Mouse (Mus musculus) hindbrain, embryonic 11.5 days (tissue): Measurements from ENCODE around the gene Lman2l. TPM values are rescaled to one million over a fixed set of nuclear protein-coding genes. Genes with fewer than 3 reads are reported as not detected.

Experiments
- ATAC-seq: fragments of 200-750 bp; cut with Nextera tagmentation; 2 replicates; pipeline ENCODE4 v1.8.0; 2017; ENCODE audit warnings: mild to moderate bottlenecking, moderate TSS enrichment, moderate library complexity; ENCODE audit not compliant: low FRiP score
- DNase-seq: peaks from one replicate; pipeline ENCODE4 v3.0.0-alpha.2; 2015; ENCODE audit warnings: low spot score
- H3K27ac ChIP-seq: fragments of 300-500 bp; sonication (generic); 2 replicates; pipeline ENCODE4 v1.5.1; 2014; ENCODE audit warnings: mild to moderate bottlenecking, low read depth, low read length
- H3K27me3 ChIP-seq: fragments of 300-500 bp; sonication (generic); 2 replicates; pipeline ENCODE4 v1.6.1; 2014; ENCODE audit warnings: mild to moderate bottlenecking, low read length, moderate library complexity, mixed read lengths; ENCODE audit not compliant: control insufficient read depth, insufficient read depth
- H3K36me3 ChIP-seq: fragments of 300-500 bp; sonication (generic); 2 replicates; pipeline ENCODE4 v1.6.1; 2014; ENCODE audit warnings: mild to moderate bottlenecking, low read length, moderate library complexity, mixed read lengths; ENCODE audit not compliant: control insufficient read depth, insufficient read depth
- H3K4me1 ChIP-seq: fragments of 300-500 bp; sonication (generic); replicated peaks from 2 replicates; pipeline ENCODE4 v1.6.1; 2014; ENCODE audit warnings: low read length, mixed read lengths; ENCODE audit not compliant: control insufficient read depth, insufficient read depth
- H3K4me2 ChIP-seq: fragments of 300-500 bp; sonication (generic); replicated peaks from 2 replicates; pipeline ENCODE4 v1.6.1; 2014; ENCODE audit warnings: mild to moderate bottlenecking, low read depth, low read length
- H3K4me3 ChIP-seq: fragments of 300-500 bp; sonication (generic); 2 replicates; pipeline ENCODE4 v1.5.1; 2014; ENCODE audit warnings: low read depth, low read length
- H3K9ac ChIP-seq: fragments of 300-500 bp; sonication (generic); 2 replicates; pipeline ENCODE4 v1.6.1; 2014; ENCODE audit warnings: low read depth, low read length
- H3K9me3 ChIP-seq: fragments of 300-500 bp; sonication (generic); 2 replicates; pipeline ENCODE4 v1.6.1; 2016; ENCODE audit warnings: low read length; ENCODE audit not compliant: control insufficient read depth
- WGBS: fragments of 180-500 bp; shearing (Covaris S2); extraction: QIAGEN DNeasy Blood & Tissue Kit; methylation state at CpG from one replicate; pipeline ENCODE4 v1.1.7; 2014; 5-methylcytosine and 5-hydroxymethylcytosine counted together
- polyA plus RNA-seq: library from polyadenylated mRNA; unstranded; fragments of >200 nt; fragmentation: Nextera tagmentation; extraction: Ambion mirVana; gene quantifications from 2 replicates; pipeline ENCODE4 v1.2.1, GENCODE M21; 2014

The Lman2l gene
- polyA plus RNA-seq, 1 experiment from 2014 or later, result 45.3 TPM

DNA sequence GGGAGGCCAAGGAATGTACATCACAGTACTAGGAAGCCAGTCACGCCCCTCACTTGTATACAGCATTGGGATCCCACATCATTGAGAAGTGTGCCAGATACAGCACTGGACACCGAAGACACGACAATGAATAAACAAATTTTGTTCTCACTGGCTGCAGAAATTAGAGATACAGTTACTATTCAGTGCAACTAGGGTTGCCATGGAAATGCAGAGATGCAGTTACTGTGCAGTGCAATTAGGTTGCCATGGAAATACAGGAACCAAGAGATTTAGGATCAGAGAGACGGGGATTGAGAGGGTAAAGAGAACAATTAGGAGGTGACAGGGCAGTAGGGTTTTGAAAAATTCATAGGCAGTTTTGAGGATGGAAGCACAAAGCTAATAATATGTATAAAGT lies 43.6 kb downstream of the Lman2l start:
- no peak overlapping the region for H3K9ac ChIP-seq
- H3K27ac ChIP-seq, result no peak overlapping the region
- ATAC-seq (no peak), DNase-seq (no peak)
- no peaks in the 10 kb centered on the region for H3K27me3 ChIP-seq
- H3K9me3 ChIP-seq, result no peaks in the 10 kb centered on the region
- no peaks in the 10 kb centered on the region for H3K4me1 ChIP-seq
- no peak overlapping the region for H3K4me2 ChIP-seq
- H3K36me3 ChIP-seq, result no peaks in the 10 kb centered on the region
- 75% methylated on average over 4 of the region's 4 CpGs for WGBS
- no peak overlapping the region for H3K4me3 ChIP-seq

DNA sequence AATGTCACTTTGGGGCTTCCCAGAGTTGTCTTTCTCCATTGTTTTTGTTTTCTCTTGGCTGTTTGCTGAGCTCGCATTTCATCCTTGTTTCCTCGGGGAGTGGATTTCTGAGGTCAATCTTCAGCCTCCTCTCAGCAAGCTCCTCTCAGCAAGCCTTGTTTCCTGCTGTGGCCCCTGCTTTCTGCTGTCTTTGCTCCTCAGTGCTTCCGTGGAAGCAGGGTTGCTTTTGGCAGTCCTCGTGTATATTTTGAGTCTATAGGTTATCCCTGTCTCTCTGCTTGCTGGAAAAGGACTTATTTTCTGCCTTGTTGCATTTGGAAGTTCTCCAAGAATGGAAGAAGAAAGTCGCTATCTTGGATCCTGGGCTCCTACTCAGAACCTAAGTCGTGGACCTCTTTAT lies 48.0 kb downstream of the Lman2l start:
- Histone ChIP-seq H3K4me1 (no peaks in the 10 kb centered on the region), H3K9ac (no peak overlapping the region), H3K27ac (no peak overlapping the region), H3K4me3 (no peak overlapping the region), H3K4me2 (no peak overlapping the region), H3K27me3 (no peaks in the 10 kb centered on the region), H3K9me3 (no peaks in the 10 kb centered on the region), H3K36me3 (no peaks in the 10 kb centered on the region)
- ATAC-seq (no peak), DNase-seq (no peak)
- 24% methylated on average over 6 of the region's 6 CpGs for WGBS

DNA sequence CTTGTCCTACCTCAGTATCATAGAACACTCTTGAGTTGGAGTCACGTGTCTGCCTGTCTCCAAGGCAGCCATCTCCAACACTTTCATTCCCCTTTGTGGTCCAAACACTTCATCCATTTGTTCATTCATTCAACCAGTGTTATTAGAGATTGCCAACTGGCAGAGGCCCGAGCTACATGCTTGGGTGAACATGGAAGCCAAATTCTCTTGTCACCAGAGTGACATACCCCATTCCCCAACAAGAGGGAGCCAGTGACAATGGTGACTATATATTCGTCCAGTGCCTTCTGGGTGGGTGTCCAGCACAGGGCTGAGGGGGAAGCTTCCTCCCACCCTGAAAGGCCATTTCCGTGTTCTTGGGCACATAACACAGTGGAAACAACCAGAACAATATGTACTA lies 65.5 kb downstream of the Lman2l start:
- H3K4me1 ChIP-seq, result no peaks in the 10 kb centered on the region
- no peaks in the 10 kb centered on the region for H3K27me3 ChIP-seq
- H3K4me3 ChIP-seq, result no peak overlapping the region
- no peaks in the 10 kb centered on the region for H3K36me3 ChIP-seq
- no peak for ATAC-seq
- no peaks in the 10 kb centered on the region for H3K9me3 ChIP-seq
- H3K27ac ChIP-seq, result no peak overlapping the region
- no peak overlapping the region for H3K4me2 ChIP-seq
- H3K9ac ChIP-seq, result no peak overlapping the region
- DNase-seq, result no peak
- WGBS, result 80% methylated on average over 4 of the region's 4 CpGs

DNA sequence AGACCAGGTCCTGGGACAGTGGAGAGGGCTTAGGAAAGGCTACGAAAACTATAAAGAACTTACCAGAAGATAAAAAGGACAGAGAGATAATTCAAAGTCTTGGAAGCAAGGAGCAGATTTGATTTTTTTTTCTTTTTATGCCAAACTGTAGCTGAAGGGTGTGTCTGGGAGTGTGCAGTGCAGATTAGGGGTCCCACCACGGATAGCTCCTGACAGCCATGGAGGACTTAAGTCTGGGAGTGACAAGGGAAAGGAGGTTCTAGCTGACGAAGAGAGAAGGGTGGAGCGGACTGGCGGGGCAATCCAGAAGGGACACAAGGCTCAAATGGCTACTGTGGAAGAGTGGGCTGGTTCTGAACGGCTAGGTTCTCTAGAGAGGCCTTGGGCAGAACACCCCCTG lies 66.2 kb downstream of the Lman2l start:
- no peak for DNase-seq
- H3K4me3 ChIP-seq, result no peak overlapping the region
- no peaks in the 10 kb centered on the region for H3K9me3 ChIP-seq
- H3K9ac ChIP-seq, result no peak overlapping the region
- H3K36me3 ChIP-seq, result no peaks in the 10 kb centered on the region
- 78% methylated on average over 6 of the region's 6 CpGs for WGBS
- no peak overlapping the region for H3K4me2 ChIP-seq
- no peaks in the 10 kb centered on the region for H3K4me1 ChIP-seq
- ATAC-seq, result no peak
- H3K27me3 ChIP-seq, result no peaks in the 10 kb centered on the region
- H3K27ac ChIP-seq, result no peak overlapping the region

DNA sequence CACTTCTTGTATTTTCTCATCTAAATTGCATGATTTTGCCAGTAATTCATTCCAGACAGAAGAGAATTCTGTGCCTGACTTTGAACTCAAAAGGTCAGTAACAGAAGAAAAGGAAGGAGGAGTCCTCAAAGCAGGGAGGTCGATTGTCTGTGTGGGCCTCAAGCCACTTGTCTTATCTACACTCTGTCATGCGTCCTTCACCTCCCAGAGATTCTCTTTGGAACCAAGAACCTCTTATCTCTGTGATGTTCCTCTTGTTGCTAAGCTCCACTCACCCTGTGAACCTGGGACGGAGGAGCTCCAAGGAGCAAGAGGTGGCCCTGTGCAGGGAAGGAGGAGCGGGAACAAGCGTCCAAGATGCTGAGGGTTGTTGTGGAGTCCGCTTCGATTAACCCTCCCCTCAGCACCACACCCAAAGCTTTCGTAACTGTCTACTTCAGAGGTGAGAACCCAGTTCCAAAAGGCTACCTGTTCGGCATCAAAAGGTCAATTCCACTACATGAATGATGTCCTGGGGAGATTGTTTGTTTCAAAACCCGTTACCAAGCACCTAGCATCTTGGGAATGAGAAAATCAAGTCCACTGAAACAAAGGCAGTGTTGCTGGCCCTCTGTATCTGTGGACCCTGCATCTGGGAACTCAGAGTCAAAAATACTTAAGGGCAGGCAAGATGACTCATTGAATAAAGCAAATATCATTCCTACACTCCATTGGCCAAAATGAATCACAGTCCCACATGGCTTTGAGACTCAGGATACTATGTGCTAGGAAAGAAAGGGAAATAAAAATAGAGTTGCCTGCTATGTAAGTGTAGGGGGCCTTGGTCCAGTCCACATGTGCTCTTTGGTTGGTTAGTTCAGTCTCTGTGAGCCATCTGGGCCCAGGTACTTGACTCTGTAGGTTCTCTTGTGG lies 72.9 kb downstream of the Lman2l start, which contains the start of gene Fer1l5:
TSS of gene Fer1l5 (plus strand) at position 358 of the 912 bp plus-strand sequence.
- Histone ChIP-seq H3K27ac (no peak within 1 kb of the TSS), H3K4me3 (no peak within 1 kb of the TSS), H3K4me1 (peaks cover 4% of the 10 kb centered on the region; the same call in 1 of the 2 replicates), H3K9ac (no peak within 1 kb of the TSS), H3K9me3 (no peaks in the 10 kb centered on the region), H3K36me3 (no peaks in the 10 kb centered on the region), H3K4me2 (no peak within 1 kb of the TSS), H3K27me3 (no peaks in the 10 kb centered on the region)
- no peak for ATAC-seq
- DNase-seq, result no peak
- WGBS, result 84% methylated on average over 10 of the region's 10 CpGs

DNA sequence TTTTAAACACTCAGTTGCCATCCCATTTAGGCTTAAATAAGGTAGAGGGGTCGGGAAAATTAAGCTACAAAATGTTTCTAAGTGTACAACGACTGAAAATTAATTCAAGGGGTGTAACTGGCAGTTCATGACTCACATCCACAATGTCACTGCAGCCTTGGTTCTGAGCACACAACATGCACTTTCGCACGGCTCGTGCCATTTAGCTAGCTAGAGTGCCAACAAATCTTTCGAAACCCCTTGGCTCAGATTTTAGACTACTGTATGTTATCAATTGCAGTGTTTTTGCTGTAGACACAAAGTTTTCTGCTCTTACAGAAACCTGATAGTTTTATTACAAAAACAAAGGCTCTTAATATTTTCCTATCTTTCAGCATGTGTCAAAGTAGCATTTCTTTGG lies 74.2 kb downstream of the Lman2l start:
- Histone ChIP-seq H3K9me3 (no peaks in the 10 kb centered on the region), H3K27me3 (no peaks in the 10 kb centered on the region), H3K9ac (no peak overlapping the region), H3K4me3 (no peak overlapping the region), H3K4me2 (no peak overlapping the region), H3K36me3 (no peaks in the 10 kb centered on the region), H3K4me1 (peaks cover 4% of the 10 kb centered on the region; the same call in 1 of the 2 replicates), H3K27ac (no peak overlapping the region)
- 84% methylated on average over 6 of the region's 6 CpGs for WGBS
- ATAC-seq (no peak), DNase-seq (no peak)

Other genes starting within 250 kb of the Lman2l start
- 76.3 and 97.6 TPM in 2 replicates for gene Uggt1, start 200.6 kb downstream of the Lman2l start, polyA plus RNA-seq
- gene Neurl3, start 170.6 kb downstream of the Lman2l start, polyA plus RNA-seq, result 0.32 and 1.3 TPM in 2 replicates
- 1.9 and 2.7 TPM in 2 replicates for gene Arid5a, start 137.5 kb downstream of the Lman2l start, polyA plus RNA-seq
- 30.5 and 31.0 TPM in 2 replicates for gene Kansl3, start 76.1 kb downstream of the Lman2l start, polyA plus RNA-seq
- gene Fer1l5, start 73.0 kb downstream of the Lman2l start, polyA plus RNA-seq, result 1.1 and 1.2 TPM in 2 replicates
- gene Cnnm4, start 26.3 kb upstream of the Lman2l start, polyA plus RNA-seq, result 9.5 and 10.4 TPM in 2 replicates
- 3.9 and 7.9 TPM in 2 replicates for gene Cnnm3, start 66.6 kb upstream of the Lman2l start, polyA plus RNA-seq
- gene Ankrd23, start 91.6 kb upstream of the Lman2l start, polyA plus RNA-seq, result 6.1 and 6.8 TPM in 2 replicates
- gene Gm42417, start 94.2 kb upstream of the Lman2l start, polyA plus RNA-seq, result not detected in 2 replicates
- 12.8 and 13.1 TPM in 2 replicates for gene Ankrd39, start 102.2 kb upstream of the Lman2l start, polyA plus RNA-seq
- gene Sema4c, start 113.1 kb upstream of the Lman2l start, polyA plus RNA-seq, result 4.3 and 5.9 TPM in 2 replicates
- gene Fam178b, start 237.9 kb upstream of the Lman2l start, polyA plus RNA-seq, result 0.52 and 0.53 TPM in 2 replicates
- gene Cox5b, start 246.2 kb upstream of the Lman2l start, polyA plus RNA-seq, result 510 and 530 TPM in 2 replicates